Mouse (Mus musculus): ENCODE data around the gene Cenpx. TPM values are rescaled to one million over a fixed set of nuclear protein-coding genes. Genes with fewer than 3 reads are reported as not detected.

Cenpx gene
- total and polyA plus RNA-seq, 2 experiments from 2014 or later: 57.6 to 100 TPM

DNA sequence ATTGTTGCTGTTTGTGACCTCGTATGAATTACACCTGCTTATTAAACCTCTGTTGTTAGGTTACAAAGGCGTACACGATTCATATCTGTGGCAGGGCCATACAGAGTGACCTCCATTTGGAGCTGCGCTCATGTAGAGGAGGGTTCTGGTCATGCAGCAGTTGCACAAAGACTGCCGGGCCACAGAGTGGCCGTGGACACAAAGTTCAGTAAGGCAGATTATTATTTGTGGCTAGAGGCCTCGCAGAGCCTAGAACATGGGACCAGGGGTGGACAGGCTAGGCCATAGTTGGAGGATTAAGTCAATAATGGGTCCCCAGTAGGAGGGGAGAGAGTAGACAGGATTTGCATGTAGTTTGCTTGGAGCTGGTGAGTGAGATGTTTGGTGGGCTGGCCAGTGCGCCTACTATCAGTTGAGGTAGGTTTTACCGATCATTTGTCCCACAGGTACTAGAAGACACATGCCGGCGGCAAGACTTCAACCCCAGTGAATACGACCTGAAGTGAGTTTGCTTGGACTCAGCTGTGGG lies 39.9 kb downstream of the Cenpx start:
- DNase-seq (ENCODE audit: low spot score) (no peak), ATAC-seq (peak; percentile 6)
- no peak for TF ChIP-seq CTCF (IDR thresholded peaks at IDR 0.05; ENCODE audit: low read depth)
- H3K27me3 ChIP-seq (ENCODE audit: insufficient read depth, low read length): no peaks in the 10 kb centered on the region
- peaks cover 10% of the 10 kb centered on the region for H3K36me3 ChIP-seq (ENCODE audit: insufficient read depth, low read length)
- peak overlapping the region; percentile 80 for H3K4me2 ChIP-seq (ENCODE audit: low read depth, low read length)
- H3K9ac ChIP-seq (replicated peaks; ENCODE audit: low read length): peak overlapping the region; percentile 62
- no peaks in the 10 kb centered on the region for H3K9me3 ChIP-seq (ENCODE audit: low read length)
- peak overlapping the region; percentile 64 for H3K4me3 ChIP-seq (ENCODE audit: low read length)
- H3K27ac ChIP-seq: peak overlapping the region; percentile 88
- peaks cover 9% of the 10 kb centered on the region for H3K4me1 ChIP-seq (ENCODE audit: insufficient read depth, low read length)
- 40% methylated on average over 12 of the region's 12 CpGs for WGBS

GRCm38 (mm10) chr11:120672687-120673593 lies 40.6 kb downstream of the Cenpx start, which contains the start of gene Aspscr1:
Gene Aspscr1 (plus strand): TSS chr11:120672973.
- H3K36me3 ChIP-seq (ENCODE audit: insufficient read depth, low read length): peaks cover 8% of the 10 kb centered on the region; the same call in 1 of the 2 replicates
- ATAC-seq (peak; percentile 98), DNase-seq (ENCODE audit: low spot score) (peak; percentile 97)
- WGBS: 2% methylated on average over 76 of the region's 83 CpGs
- peak; percentile 22 for TF ChIP-seq CTCF (IDR thresholded peaks at IDR 0.05; ENCODE audit: low read depth)
- peak within 1 kb of the TSS; percentile 64 for H3K4me3 ChIP-seq (ENCODE audit: low read length)
- H3K27ac ChIP-seq: peak within 1 kb of the TSS; percentile 88
- peak within 1 kb of the TSS; percentile 62 for H3K9ac ChIP-seq (replicated peaks; ENCODE audit: low read length)
- no peaks in the 10 kb centered on the region for H3K9me3 ChIP-seq (ENCODE audit: low read length)
- H3K4me2 ChIP-seq (ENCODE audit: low read depth, low read length): peak within 1 kb of the TSS; percentile 80
- H3K4me1 ChIP-seq (ENCODE audit: insufficient read depth, low read length): peaks cover 9% of the 10 kb centered on the region
- no peaks in the 10 kb centered on the region for H3K27me3 ChIP-seq (ENCODE audit: insufficient read depth, low read length)

DNA sequence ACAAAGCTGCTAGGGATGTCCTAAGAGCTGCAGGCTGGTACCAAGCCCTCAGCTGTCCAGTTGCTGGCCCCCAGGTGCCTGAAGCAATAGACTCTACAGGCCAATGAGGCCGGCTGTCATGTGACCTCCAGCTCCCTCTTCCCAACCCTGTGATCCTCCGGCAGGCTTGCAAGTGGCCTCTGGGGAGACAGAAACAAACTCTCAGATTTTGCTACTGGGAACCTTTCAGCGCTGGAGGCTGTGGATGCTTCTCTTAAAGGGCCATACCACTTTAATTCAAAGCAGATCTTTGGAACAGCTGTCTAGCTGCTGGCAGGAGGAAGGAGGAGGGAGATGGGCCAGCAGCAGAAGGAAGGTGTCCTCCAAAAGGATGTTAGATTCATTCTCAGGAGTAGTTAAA lies 46.9 kb downstream of the Cenpx start:
- no peak overlapping the region for H3K4me2 ChIP-seq (ENCODE audit: low read depth, low read length)
- TF ChIP-seq CTCF (IDR thresholded peaks at IDR 0.05; ENCODE audit: low read depth): no peak
- H3K4me3 ChIP-seq (ENCODE audit: low read length): no peak overlapping the region
- no peaks in the 10 kb centered on the region for H3K36me3 ChIP-seq (ENCODE audit: insufficient read depth, low read length)
- no peak overlapping the region for H3K9ac ChIP-seq (replicated peaks; ENCODE audit: low read length)
- ATAC-seq (no peak), DNase-seq (ENCODE audit: low spot score) (no peak)
- peaks cover 18% of the 10 kb centered on the region; the same call in 1 of the 2 replicates for H3K27me3 ChIP-seq (ENCODE audit: insufficient read depth, low read length)
- no peak overlapping the region for H3K27ac ChIP-seq
- no peaks in the 10 kb centered on the region for H3K9me3 ChIP-seq (ENCODE audit: low read length)
- 10% methylated on average over 3 of the region's 3 CpGs for WGBS
- no peaks in the 10 kb centered on the region for H3K4me1 ChIP-seq (ENCODE audit: insufficient read depth, low read length)

DNA sequence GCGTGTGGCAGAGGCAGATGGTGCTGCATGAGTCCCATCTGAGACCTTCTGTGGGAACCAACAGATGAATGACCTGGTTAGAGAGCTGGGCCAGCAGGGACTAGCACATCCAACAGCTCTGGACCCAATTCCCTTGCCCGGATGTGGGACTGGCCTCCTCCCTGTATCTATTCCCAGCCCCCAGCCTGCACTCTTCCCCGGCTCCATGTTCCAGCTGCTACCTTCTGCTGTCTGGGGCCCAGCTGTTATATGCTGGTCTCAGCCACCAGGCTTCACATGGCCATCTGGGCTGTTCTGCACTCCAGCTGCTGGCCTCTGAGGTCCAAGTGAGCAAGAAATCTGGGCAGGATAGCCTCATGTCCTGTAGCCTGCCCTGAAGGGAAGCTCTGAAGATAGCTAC lies 48.1 kb downstream of the Cenpx start:
- H3K9ac ChIP-seq (replicated peaks; ENCODE audit: low read length): no peak overlapping the region
- H3K36me3 ChIP-seq (ENCODE audit: insufficient read depth, low read length): no peaks in the 10 kb centered on the region
- ATAC-seq: no peak
- 68% methylated on average over 3 of the region's 3 CpGs for WGBS
- peaks cover 30% of the 10 kb centered on the region for H3K27me3 ChIP-seq (ENCODE audit: insufficient read depth, low read length)
- H3K27ac ChIP-seq: no peak overlapping the region
- no peaks in the 10 kb centered on the region for H3K9me3 ChIP-seq (ENCODE audit: low read length)
- no peak for DNase-seq (ENCODE audit: low spot score)
- H3K4me1 ChIP-seq (ENCODE audit: insufficient read depth, low read length): no peaks in the 10 kb centered on the region
- TF ChIP-seq CTCF (IDR thresholded peaks at IDR 0.05; ENCODE audit: low read depth): no peak
- H3K4me3 ChIP-seq (ENCODE audit: low read length): no peak overlapping the region
- H3K4me2 ChIP-seq (ENCODE audit: low read depth, low read length): no peak overlapping the region

- no peak for TF ChIP-seq CTCF (IDR thresholded peaks at IDR 0.05; ENCODE audit: low read depth)
- H3K4me2 ChIP-seq (ENCODE audit: low read depth, low read length): no peak overlapping the region
- WGBS: 58% methylated on average over 5 of the region's 5 CpGs
- no peak overlapping the region for H3K4me3 ChIP-seq (ENCODE audit: low read length)
- DNase-seq (ENCODE audit: low spot score) (no peak), ATAC-seq (no peak)
- no peaks in the 10 kb centered on the region for H3K36me3 ChIP-seq (ENCODE audit: insufficient read depth, low read length)
- H3K9ac ChIP-seq (replicated peaks; ENCODE audit: low read length): no peak overlapping the region
- no peaks in the 10 kb centered on the region for H3K9me3 ChIP-seq (ENCODE audit: low read length)
- no peak overlapping the region for H3K27ac ChIP-seq
- peaks cover 47% of the 10 kb centered on the region for H3K27me3 ChIP-seq (ENCODE audit: insufficient read depth, low read length)
- H3K4me1 ChIP-seq (ENCODE audit: insufficient read depth, low read length): no peaks in the 10 kb centered on the region
These were observed 49.8 kb downstream of the Cenpx start for GRCm38 (mm10) chr11:120663714-120664113.

- Histone ChIP-seq H3K9ac (replicated peaks; ENCODE audit: low read length) (no peak overlapping the region), H3K4me1 (ENCODE audit: insufficient read depth, low read length) (no peaks in the 10 kb centered on the region), H3K27me3 (ENCODE audit: insufficient read depth, low read length) (peaks cover 57% of the 10 kb centered on the region), H3K4me2 (ENCODE audit: low read depth, low read length) (no peak overlapping the region), H3K36me3 (ENCODE audit: insufficient read depth, low read length) (no peaks in the 10 kb centered on the region), H3K4me3 (ENCODE audit: low read length) (no peak overlapping the region), H3K27ac (no peak overlapping the region), H3K9me3 (ENCODE audit: low read length) (no peaks in the 10 kb centered on the region)
- 34% methylated on average over 6 of the region's 6 CpGs for WGBS
- no peak for TF ChIP-seq CTCF (IDR thresholded peaks at IDR 0.05; ENCODE audit: low read depth)
- DNase-seq (ENCODE audit: low spot score) (no peak), ATAC-seq (no peak)
These were observed 50.8 kb downstream of the Cenpx start for GRCm38 (mm10) chr11:120662759-120663158.

Measured in hindbrain, postnatal 0 days (tissue).